Mouse (Mus musculus) forebrain, postnatal 0 days (tissue): ENCODE measurements at regions not wholly inside any gene's neighbourhood (a gene's known extent, or its start where the extent isn't known, plus 50 kb on each side); places are given as distances from the start of the nearest gene placed in this dataset.
"Not testable (repeated sequence)": the region's sequence is repeated elsewhere in the genome, so short reads cannot be mapped to it uniquely, and the experiment has no call there.

ENCODE experiments used
- ATAC-seq: fragments of 200-750 bp; cut with Nextera tagmentation; 2 replicates; pipeline ENCODE4 v1.8.0; 2017; ENCODE audit warnings: mild to moderate bottlenecking, moderate library complexity
- DNase-seq: peaks from one replicate; pipeline ENCODE4 v3.0.0-alpha.2; 2015
- H3K27ac ChIP-seq: fragments of 300-500 bp; sonication (generic); 2 replicates; pipeline ENCODE4 v1.5.1; 2014; ENCODE audit warnings: low read depth, mild to moderate bottlenecking, antibody characterized with exemption, low read length, moderate library complexity, mixed read lengths
- H3K27me3 ChIP-seq: fragments of 300-500 bp; sonication (generic); 2 replicates; pipeline ENCODE4 v1.6.1; 2014; ENCODE audit warnings: mild to moderate bottlenecking, low read length, mixed read lengths; ENCODE audit not compliant: insufficient read depth
- H3K36me3 ChIP-seq: fragments of 300-500 bp; sonication (generic); 2 replicates; pipeline ENCODE4 v1.6.1; 2014; ENCODE audit warnings: mild to moderate bottlenecking, moderate library complexity; ENCODE audit not compliant: insufficient read depth
- H3K4me1 ChIP-seq: fragments of 300-500 bp; sonication (generic); 2 replicates; pipeline ENCODE4 v1.6.1; 2014; ENCODE audit warnings: antibody characterized with exemption; ENCODE audit not compliant: insufficient read depth
- H3K4me2 ChIP-seq: fragments of 300-500 bp; sonication (generic); 2 replicates; pipeline ENCODE4 v1.6.1; 2014; ENCODE audit warnings: low read depth, mild to moderate bottlenecking, moderate library complexity
- H3K4me3 ChIP-seq: fragments of 300-500 bp; sonication (generic); 2 replicates; pipeline ENCODE4 v1.5.1; 2014; ENCODE audit warnings: low read depth, low read length, mixed read lengths
- H3K9ac ChIP-seq: fragments of 300-500 bp; sonication (generic); 2 replicates; pipeline ENCODE4 v1.6.1; 2014; ENCODE audit warnings: mild to moderate bottlenecking
- H3K9me3 ChIP-seq: fragments of 300-500 bp; sonication (generic); 2 replicates; pipeline ENCODE4 v1.6.1; 2016; ENCODE audit warnings: low read length
- CTCF ChIP-seq: sonication (generic); IDR thresholded peaks from 2 replicates; pipeline ENCODE4 v1.5.1; 2016; ENCODE audit warnings: antibody characterized with exemption, control low read depth, low read depth
- WGBS: fragments of 180-500 bp; shearing (Covaris S2); extraction: QIAGEN DNeasy Blood & Tissue Kit; methylation state at CpG from one replicate; pipeline ENCODE4 v1.1.7; 2014; 5-methylcytosine and 5-hydroxymethylcytosine counted together

DNA sequence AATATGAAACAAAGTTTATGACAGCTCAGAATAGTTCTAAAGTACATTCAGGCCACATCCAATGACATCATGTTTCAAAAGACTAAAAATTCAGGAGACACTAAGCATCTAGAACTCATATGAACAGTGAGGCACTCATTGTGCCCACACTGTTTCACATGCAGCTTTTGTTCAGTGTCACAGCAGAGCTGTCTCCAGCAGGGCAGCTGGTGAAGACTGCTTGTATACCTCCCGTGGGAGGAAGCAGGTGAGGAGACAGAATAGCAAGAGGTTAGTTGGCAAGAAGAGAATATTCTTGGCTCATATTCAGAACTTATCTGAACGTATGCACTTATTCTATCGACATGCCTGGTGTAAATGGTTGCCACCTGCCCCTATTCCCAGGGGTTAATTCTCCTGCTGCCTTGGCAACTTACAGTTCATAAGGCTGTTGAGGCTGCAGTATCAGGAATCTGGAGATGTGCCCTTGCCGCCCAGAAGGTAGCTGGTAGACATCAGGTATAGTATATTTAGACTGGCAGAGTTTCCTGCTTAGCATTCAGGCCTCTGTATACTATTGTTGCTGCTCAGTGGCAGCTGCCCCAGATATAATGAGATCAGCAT lies 1109.0 kb downstream of the Lrfn5 start:
- Histone ChIP-seq H3K9me3 (no peaks in the 10 kb centered on the region), H3K4me1 (no peaks in the 10 kb centered on the region), H3K4me2 (no peak overlapping the region), H3K4me3 (no peak overlapping the region), H3K36me3 (no peaks in the 10 kb centered on the region), H3K27ac (no peak overlapping the region), H3K9ac (no peak overlapping the region), H3K27me3 (no peaks in the 10 kb centered on the region)
- TF ChIP-seq CTCF, result no peak
- 47% methylated on average over 4 of the region's 4 CpGs for WGBS
- ATAC-seq (peak; percentile 27; the same call in 1 of the 2 replicates), DNase-seq (no peak)

DNA sequence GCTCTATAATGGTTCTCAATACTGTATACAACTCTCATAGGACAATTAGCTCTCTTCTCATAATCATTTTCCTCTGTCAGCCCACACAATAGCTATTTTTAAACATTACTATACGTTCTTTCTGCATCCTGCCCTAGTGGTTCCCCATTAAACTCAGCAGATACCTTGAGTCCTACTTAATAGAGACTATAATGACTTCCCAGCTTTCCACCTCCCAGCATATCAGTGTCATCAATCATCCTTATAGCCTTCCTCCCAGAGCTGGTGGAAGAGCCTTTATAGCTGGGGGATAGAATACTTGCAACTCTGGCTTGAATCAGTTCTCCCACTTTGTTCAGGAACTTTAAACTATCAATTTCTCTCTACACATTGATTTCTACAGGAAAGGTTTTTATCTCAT lies 1141.7 kb downstream of the Lrfn5 start:
- DNase-seq, result no peak
- Histone ChIP-seq H3K4me2 (no peak overlapping the region), H3K27me3 (no peaks in the 10 kb centered on the region), H3K4me3 (no peak overlapping the region), H3K27ac (no peak overlapping the region), H3K4me1 (no peaks in the 10 kb centered on the region), H3K36me3 (no peaks in the 10 kb centered on the region), H3K9ac (no peak overlapping the region), H3K9me3 (no peaks in the 10 kb centered on the region)
- no peak for ATAC-seq
- 73% methylated on average over 1 of the region's 1 CpGs for WGBS
- no peak for TF ChIP-seq CTCF

- H3K36me3 ChIP-seq, H3K9me3 ChIP-seq, H3K4me3 ChIP-seq, H3K27ac ChIP-seq, H3K27me3 ChIP-seq, H3K4me2 ChIP-seq, H3K9ac ChIP-seq, H3K4me1 ChIP-seq, DNase-seq, ATAC-seq: not testable (repeated sequence)
- WGBS, result 50% methylated on average over 1 of the region's 1 CpGs
These were observed 1184.2 kb downstream of the Lrfn5 start for GRCm38 (mm10) chr12:62707198-62707597.
